Mouse (Mus musculus) hindbrain, embryonic 15.5 days (tissue): ENCODE measurements around the gene Pon2. TPM values are rescaled to one million over a fixed set of nuclear protein-coding genes. Genes with fewer than 3 reads are reported as not detected.
"Not testable (repeated sequence)": the region's sequence is repeated elsewhere in the genome, so short reads cannot be mapped to it uniquely, and the experiment has no call there.

Experiments
- ATAC-seq: fragments of 200-750 bp; cut with Nextera tagmentation; 2 replicates; pipeline ENCODE4 v1.8.0; 2017; ENCODE audit warnings: low read depth, moderate number of reproducible peaks, moderate TSS enrichment; ENCODE audit not compliant: low FRiP score
- H3K27ac ChIP-seq: fragments of 300-500 bp; sonication (generic); replicated peaks from 2 replicates; pipeline ENCODE4 v1.5.1; 2015; ENCODE audit warnings: mild to moderate bottlenecking, inconsistent platforms
- H3K27me3 ChIP-seq: fragments of 300-500 bp; sonication (generic); 2 replicates; pipeline ENCODE4 v1.6.1; 2015; ENCODE audit warnings: control low read depth, inconsistent platforms
- H3K36me3 ChIP-seq: fragments of 300-500 bp; sonication (generic); 2 replicates; pipeline ENCODE4 v1.6.1; 2015; ENCODE audit warnings: control low read depth, inconsistent platforms
- H3K4me1 ChIP-seq: fragments of 300-500 bp; sonication (generic); replicated peaks from 2 replicates; pipeline ENCODE4 v1.6.1; 2015; ENCODE audit warnings: control low read depth, inconsistent platforms
- H3K4me2 ChIP-seq: fragments of 300-500 bp; sonication (generic); 2 replicates; pipeline ENCODE4 v1.6.1; 2015; ENCODE audit warnings: moderate library complexity, mild to moderate bottlenecking, inconsistent platforms
- H3K4me3 ChIP-seq: fragments of 300-500 bp; sonication (generic); 2 replicates; pipeline ENCODE4 v1.5.1; 2015; ENCODE audit warnings: mild to moderate bottlenecking, inconsistent platforms
- H3K9ac ChIP-seq: fragments of 300-500 bp; sonication (generic); 2 replicates; pipeline ENCODE4 v1.6.1; 2015; ENCODE audit warnings: inconsistent platforms
- H3K9me3 ChIP-seq: fragments of 300-500 bp; sonication (generic); 2 replicates; pipeline ENCODE4 v1.6.1; 2016; ENCODE audit warnings: control low read depth, inconsistent platforms
- WGBS: fragments of 180-500 bp; shearing (Covaris S2); methylation state at CpG from one replicate; pipeline ENCODE4 v1.1.7; 2015; 5-methylcytosine and 5-hydroxymethylcytosine counted together
- polyA plus RNA-seq: library from polyadenylated mRNA; unstranded; fragments of >200 nt; fragmentation: Nextera tagmentation; extraction: Ambion mirVana; gene quantifications from 2 replicates; pipeline ENCODE4 v1.2.1, GENCODE M21; 2015

Pon2 gene
- polyA plus RNA-seq, 1 experiment from 2014 or later, result 34.4 TPM

DNA sequence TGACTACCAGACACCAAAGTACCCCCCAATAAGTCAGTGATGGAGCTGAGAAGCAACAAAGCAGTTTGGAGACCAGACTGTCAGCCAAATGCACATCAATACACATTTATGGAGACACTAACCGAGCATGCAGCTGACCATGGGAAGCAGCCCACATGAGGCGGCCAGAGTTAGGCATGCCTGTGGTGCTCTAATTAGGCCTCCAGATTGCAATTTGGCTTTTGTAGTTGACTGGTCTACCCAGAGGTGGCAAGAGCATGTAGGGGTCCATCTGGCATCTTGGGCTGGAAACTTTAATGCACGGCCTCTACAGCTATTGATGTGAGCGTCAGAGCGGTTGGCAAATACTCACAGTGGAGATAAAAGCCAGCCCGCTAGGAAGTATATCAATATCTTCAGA is 52.3 kb downstream of the Pon2 start:
- H3K27ac ChIP-seq, result no peak overlapping the region
- no peak overlapping the region for H3K9ac ChIP-seq
- H3K27me3 ChIP-seq, result no peaks in the 10 kb centered on the region
- 76% methylated on average over 6 of the region's 6 CpGs for WGBS
- H3K4me1 ChIP-seq, result no peaks in the 10 kb centered on the region
- H3K9me3 ChIP-seq, result no peaks in the 10 kb centered on the region
- no peaks in the 10 kb centered on the region for H3K36me3 ChIP-seq
- no peak overlapping the region for H3K4me3 ChIP-seq
- H3K4me2 ChIP-seq, result no peak overlapping the region
- no peak for ATAC-seq

DNA sequence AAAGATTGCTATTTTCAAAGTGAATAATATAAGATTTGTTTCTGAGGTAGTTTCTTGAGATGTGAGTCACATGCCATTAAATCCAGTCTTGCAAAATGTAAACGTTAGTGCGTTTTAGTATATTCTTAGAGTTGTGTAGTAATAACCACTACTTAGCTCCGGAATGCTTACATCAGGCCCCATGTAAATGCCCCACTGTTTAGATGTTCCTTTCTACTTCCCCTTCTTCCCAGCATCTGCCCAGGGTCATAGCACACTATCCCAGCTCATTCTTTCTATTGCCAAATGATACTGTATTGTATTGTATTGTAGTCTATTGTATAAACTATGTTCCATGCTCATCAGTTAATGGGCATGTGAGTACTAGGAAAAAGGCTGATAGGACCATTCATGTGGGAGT is 59.5 kb downstream of the Pon2 start:
- Histone ChIP-seq H3K27me3 (no peaks in the 10 kb centered on the region), H3K27ac (no peak overlapping the region), H3K4me3 (no peak overlapping the region), H3K4me1 (no peaks in the 10 kb centered on the region), H3K36me3 (no peaks in the 10 kb centered on the region), H3K9me3 (no peaks in the 10 kb centered on the region), H3K4me2 (no peak overlapping the region), H3K9ac (no peak overlapping the region)
- 91% methylated on average over 3 of the region's 3 CpGs for WGBS
- no peak for ATAC-seq

DNA sequence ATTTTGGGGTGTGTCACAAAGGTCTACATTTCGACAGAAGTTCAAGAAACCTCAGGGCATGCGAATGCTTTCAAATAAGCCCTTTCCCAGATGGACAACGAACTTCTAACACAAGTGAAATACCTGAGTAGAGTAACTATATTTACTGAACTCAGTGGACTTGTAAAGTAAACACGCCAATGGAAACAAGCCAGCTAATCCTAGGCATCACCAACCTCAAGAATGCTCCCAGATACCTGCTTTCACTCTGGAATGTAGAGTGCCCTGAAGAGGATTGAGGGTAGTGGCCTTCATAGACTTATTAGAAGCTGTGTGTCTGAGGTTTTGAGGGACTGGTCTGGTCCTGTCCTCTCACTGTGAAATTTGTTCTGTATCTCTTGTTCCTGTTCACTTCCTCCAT is 60.7 kb downstream of the Pon2 start:
- no peaks in the 10 kb centered on the region for H3K9me3 ChIP-seq
- H3K36me3 ChIP-seq, result no peaks in the 10 kb centered on the region
- H3K4me1 ChIP-seq, result no peaks in the 10 kb centered on the region
- no peak overlapping the region for H3K9ac ChIP-seq
- 91% methylated on average over 4 of the region's 4 CpGs for WGBS
- H3K4me2 ChIP-seq, result no peak overlapping the region
- no peaks in the 10 kb centered on the region for H3K27me3 ChIP-seq
- no peak overlapping the region for H3K27ac ChIP-seq
- no peak for ATAC-seq
- H3K4me3 ChIP-seq, result no peak overlapping the region

- no peak for ATAC-seq
- Histone ChIP-seq H3K4me1 (no peaks in the 10 kb centered on the region), H3K36me3 (no peaks in the 10 kb centered on the region), H3K4me2 (no peak overlapping the region), H3K27ac (no peak overlapping the region), H3K9ac (no peak overlapping the region), H3K9me3 (no peaks in the 10 kb centered on the region), H3K27me3 (no peaks in the 10 kb centered on the region), H3K4me3 (no peak overlapping the region)
- 91% methylated on average over 8 of the region's 8 CpGs for WGBS
Observed at GRCm38 (mm10) chr6:5236843-5237371, 61.3 kb downstream of the Pon2 start.

DNA sequence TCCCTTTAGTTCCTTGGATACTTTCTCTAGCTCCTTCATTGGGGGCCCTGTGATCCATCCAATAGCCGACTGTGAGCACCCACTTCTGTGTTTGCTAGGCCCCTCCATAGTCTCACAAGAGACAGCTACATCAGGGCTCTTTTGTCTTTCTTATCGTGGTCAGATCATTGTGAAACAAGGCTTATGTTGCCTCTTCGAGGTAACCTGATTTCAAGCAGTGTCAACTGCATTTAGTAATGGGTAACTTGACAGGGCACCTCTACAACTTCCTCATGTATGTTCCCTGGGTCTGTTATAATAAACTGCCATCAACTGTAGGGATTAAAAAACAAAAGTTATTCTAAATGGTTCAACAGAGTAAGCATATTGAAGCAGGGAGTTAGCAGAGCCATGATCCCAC is 63.7 kb downstream of the Pon2 start:
- no peak for ATAC-seq
- 75% methylated on average over 3 of the region's 3 CpGs for WGBS
- H3K4me3 ChIP-seq, result no peak overlapping the region
- no peak overlapping the region for H3K4me2 ChIP-seq
- H3K9ac ChIP-seq, result no peak overlapping the region
- H3K27ac ChIP-seq, result no peak overlapping the region
- no peaks in the 10 kb centered on the region for H3K36me3 ChIP-seq
- H3K27me3 ChIP-seq, result no peaks in the 10 kb centered on the region
- no peaks in the 10 kb centered on the region for H3K4me1 ChIP-seq
- no peaks in the 10 kb centered on the region for H3K9me3 ChIP-seq

DNA sequence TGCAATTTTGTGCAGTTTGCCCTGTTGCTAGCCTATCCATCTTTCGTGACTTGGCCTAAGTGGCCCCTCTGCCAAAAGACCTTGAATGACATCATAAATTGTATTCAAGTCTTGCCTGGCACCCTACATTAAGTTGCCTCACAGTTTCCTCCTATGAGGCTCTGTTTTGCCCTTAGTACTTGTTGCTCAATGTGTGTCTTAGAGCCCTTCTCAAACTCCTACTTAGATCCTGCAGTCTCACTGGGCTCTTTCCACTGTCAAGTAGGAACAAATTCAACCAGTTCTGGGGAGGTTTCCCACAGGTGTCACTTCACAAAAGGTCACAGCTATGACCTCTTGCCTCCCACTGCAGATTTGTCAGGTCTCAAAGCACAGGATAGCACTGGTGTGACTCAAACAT is 64.4 kb downstream of the Pon2 start:
- 96% methylated on average over 1 of the region's 1 CpGs for WGBS
- Histone ChIP-seq H3K9ac (no peak overlapping the region), H3K4me2 (no peak overlapping the region), H3K36me3 (no peaks in the 10 kb centered on the region), H3K27ac (no peak overlapping the region), H3K9me3 (no peaks in the 10 kb centered on the region), H3K4me3 (no peak overlapping the region), H3K27me3 (no peaks in the 10 kb centered on the region), H3K4me1 (no peaks in the 10 kb centered on the region)
- ATAC-seq, result no peak

GRCm38 (mm10) chr6:5232022-5232421 is 66.2 kb downstream of the Pon2 start:
- 95% methylated on average over 4 of the region's 4 CpGs for WGBS
- H3K4me2 ChIP-seq, result no peak overlapping the region
- no peak overlapping the region for H3K9ac ChIP-seq
- no peaks in the 10 kb centered on the region for H3K4me1 ChIP-seq
- no peak overlapping the region for H3K27ac ChIP-seq
- no peak for ATAC-seq
- H3K9me3 ChIP-seq, result no peaks in the 10 kb centered on the region
- H3K27me3 ChIP-seq, result no peaks in the 10 kb centered on the region
- no peak overlapping the region for H3K4me3 ChIP-seq
- H3K36me3 ChIP-seq, result no peaks in the 10 kb centered on the region

GRCm38 (mm10) chr6:5230261-5230660 is 68.0 kb downstream of the Pon2 start:
- H3K9ac ChIP-seq, result no peak overlapping the region
- ATAC-seq, result no peak
- no peaks in the 10 kb centered on the region for H3K27me3 ChIP-seq
- WGBS, result 86% methylated on average over 5 of the region's 5 CpGs
- no peak overlapping the region for H3K4me2 ChIP-seq
- H3K4me1 ChIP-seq, result no peaks in the 10 kb centered on the region
- no peak overlapping the region for H3K27ac ChIP-seq
- no peaks in the 10 kb centered on the region for H3K9me3 ChIP-seq
- H3K4me3 ChIP-seq, result no peak overlapping the region
- no peaks in the 10 kb centered on the region for H3K36me3 ChIP-seq

- not testable (repeated sequence) for H3K36me3 ChIP-seq, ATAC-seq, H3K9ac ChIP-seq, H3K27ac ChIP-seq, H3K4me2 ChIP-seq, H3K4me3 ChIP-seq, H3K27me3 ChIP-seq, H3K9me3 ChIP-seq, H3K4me1 ChIP-seq
- WGBS, result 89% methylated on average over 2 of the region's 2 CpGs
Observed at GRCm38 (mm10) chr6:5223551-5223950, 74.7 kb downstream of the Pon2 start.

- no peak for ATAC-seq
- H3K27me3 ChIP-seq, result no peaks in the 10 kb centered on the region
- no peak overlapping the region for H3K9ac ChIP-seq
- 85% methylated on average over 3 of the region's 3 CpGs for WGBS
- no peaks in the 10 kb centered on the region for H3K4me1 ChIP-seq
- H3K27ac ChIP-seq, result no peak overlapping the region
- no peaks in the 10 kb centered on the region for H3K9me3 ChIP-seq
- H3K4me3 ChIP-seq, result no peak overlapping the region
- no peaks in the 10 kb centered on the region for H3K36me3 ChIP-seq
- H3K4me2 ChIP-seq, result no peak overlapping the region
Observed at GRCm38 (mm10) chr6:5222080-5222479, 76.2 kb downstream of the Pon2 start.

- 94% methylated on average over 4 of the region's 4 CpGs for WGBS
- no peak overlapping the region for H3K4me3 ChIP-seq
- no peaks in the 10 kb centered on the region for H3K4me1 ChIP-seq
- no peaks in the 10 kb centered on the region for H3K9me3 ChIP-seq
- H3K9ac ChIP-seq, result no peak overlapping the region
- no peak for ATAC-seq
- H3K27me3 ChIP-seq, result no peaks in the 10 kb centered on the region
- no peaks in the 10 kb centered on the region for H3K36me3 ChIP-seq
- H3K4me2 ChIP-seq, result no peak overlapping the region
- H3K27ac ChIP-seq, result no peak overlapping the region
Observed at GRCm38 (mm10) chr6:5218190-5218589, 80.1 kb downstream of the Pon2 start.
